Comparison of ENCODE assay signal across 22 mouse cellular contexts in genomic region chrX:50504047-50504446, GRCm38 (mm10).
A peak's percentile ranks its signal among the peaks of the same experiment; 100 is the strongest.
DNase-seq lines count a peak whose midpoint lies in the region; ATAC-seq and TF ChIP-seq lines count a peak whose summit lies in the region.
"Had no signal": no experiment of that assay in that cellular context is flagged by ENCODE, and none has a peak within 500 bp of the region (broad histone marks: within the 10 kb centered on the region; RNA-seq: fewer than 3 reads in every experiment).

No protein-coding gene starts in this region.

- H3K36me3 ChIP-seq in intestine, postnatal 0 days (ENCODE audit: control insufficient read depth, insufficient read depth): no peaks in the 10 kb centered on the region
- no peaks in the 10 kb centered on the region for H3K36me3 ChIP-seq in intestine, embryonic 15.5 days
- H3K36me3 ChIP-seq in stomach, postnatal 0 days (ENCODE audit: control insufficient read depth, insufficient read depth, low read length): no peaks in the 10 kb centered on the region
- H3K36me3 ChIP-seq: heart, embryonic 15.5 days; hindbrain, embryonic 12.5 days; limb, embryonic 15.5 days; midbrain, embryonic 10.5 days; neural tube, embryonic 15.5 days had no signal

- no peak overlapping the region for H3K9ac ChIP-seq in intestine, postnatal 0 days (ENCODE audit: low read depth, low read length)
- no peak overlapping the region for H3K9ac ChIP-seq in intestine, embryonic 15.5 days
- no peak overlapping the region for H3K9ac ChIP-seq in stomach, postnatal 0 days (ENCODE audit: low read length)
- H3K9ac ChIP-seq: heart, embryonic 15.5 days; hindbrain, embryonic 12.5 days; limb, embryonic 15.5 days; neural tube, embryonic 15.5 days had no signal

- H3K4me1 ChIP-seq in intestine, postnatal 0 days (replicated peaks; ENCODE audit: control insufficient read depth, insufficient read depth, low read length): no peaks in the 10 kb centered on the region
- H3K4me1 ChIP-seq in intestine, embryonic 15.5 days (replicated peaks): no peaks in the 10 kb centered on the region
- H3K4me1 ChIP-seq in stomach, postnatal 0 days (replicated peaks; ENCODE audit: control insufficient read depth, insufficient read depth): no peaks in the 10 kb centered on the region
- H3K4me1 ChIP-seq: heart, embryonic 15.5 days; hindbrain, embryonic 12.5 days; limb, embryonic 15.5 days; midbrain, embryonic 10.5 days; neural tube, embryonic 15.5 days had no signal

- TF ChIP-seq EP300 in stomach, postnatal 0 days (optimal IDR thresholded peaks at IDR 0.05): no peak

- H3K4me3 ChIP-seq in intestine, postnatal 0 days (ENCODE audit: low read depth, low read length): no peak overlapping the region
- no peak overlapping the region for H3K4me3 ChIP-seq in intestine, embryonic 15.5 days (replicated peaks)
- no peak overlapping the region for H3K4me3 ChIP-seq in stomach, postnatal 0 days (ENCODE audit: low read depth, low read length)
- H3K4me3 ChIP-seq: heart, embryonic 15.5 days; hindbrain, embryonic 12.5 days; limb, embryonic 15.5 days; midbrain, embryonic 10.5 days; myocyte; neural tube, embryonic 15.5 days had no signal

- peak; percentile 43 for TF ChIP-seq CTCF in intestine, postnatal 0 days (IDR thresholded peaks at IDR 0.05; ENCODE audit: low read depth)
- TF ChIP-seq CTCF in stomach, postnatal 0 days (IDR thresholded peaks at IDR 0.05; ENCODE audit: low read depth): peak; percentile 56

- WGBS in intestine, postnatal 0 days: 15% methylated on average over 3 of the region's 3 CpGs
- WGBS in intestine, embryonic 15.5 days: 27% methylated on average over 3 of the region's 3 CpGs
- 17% methylated on average over 3 of the region's 3 CpGs for WGBS in stomach, postnatal 0 days

- peak; percentile 3 for DNase-seq in embryo, embryonic 10 days (ENCODE audit: low spot score)
- no peak for DNase-seq in embryo, embryonic 9.5 days (ENCODE audit: extremely low spot score)
- DNase-seq in retina, embryonic 14.5 days (ENCODE audit: low spot score): peak; percentile 24
- DNase-seq in retina, postnatal 1 day: no peak
- no peak for DNase-seq in stomach, postnatal 0 days (ENCODE audit: low spot score)
- DNase-seq in ovary, adult 18-20 months (ENCODE audit: low spot score): no peak
- DNase-seq: adrenal gland, adult 2 months; cerebellum, adult 11 months; heart, adult 11 months; kidney, adult 2 months; kidney, postnatal 36 days; lung, adult 18-20 months; lung, postnatal 4 days; thymus, postnatal 36 days had no signal

- no peak for ATAC-seq in intestine, postnatal 0 days
- ATAC-seq in intestine, embryonic 15.5 days: no peak
- no peak for ATAC-seq in stomach, postnatal 0 days (ENCODE audit: low FRiP score, low TSS enrichment)

- H3K9me3 ChIP-seq in intestine, postnatal 0 days (ENCODE audit: control insufficient read depth): no peaks in the 10 kb centered on the region
- H3K9me3 ChIP-seq in intestine, embryonic 15.5 days: no peaks in the 10 kb centered on the region
- H3K9me3 ChIP-seq in stomach, postnatal 0 days (ENCODE audit: control insufficient read depth, low read length): no peaks in the 10 kb centered on the region
- H3K9me3 ChIP-seq: heart, embryonic 15.5 days; hindbrain, embryonic 12.5 days; limb, embryonic 15.5 days; midbrain, embryonic 10.5 days; neural tube, embryonic 15.5 days had no signal

- no peak overlapping the region for H3K27ac ChIP-seq in intestine, postnatal 0 days (ENCODE audit: low read depth, low read length)
- no peak overlapping the region for H3K27ac ChIP-seq in intestine, embryonic 15.5 days
- no peak overlapping the region for H3K27ac ChIP-seq in stomach, postnatal 0 days (replicated peaks)
- H3K27ac ChIP-seq: heart, embryonic 15.5 days; hindbrain, embryonic 12.5 days; limb, embryonic 15.5 days; midbrain, embryonic 10.5 days; neural tube, embryonic 15.5 days had no signal

- H3K27me3 ChIP-seq in intestine, postnatal 0 days (replicated peaks; ENCODE audit: control insufficient read depth, insufficient read depth, low read length): no peaks in the 10 kb centered on the region
- no peaks in the 10 kb centered on the region for H3K27me3 ChIP-seq in intestine, embryonic 15.5 days (replicated peaks)
- no peaks in the 10 kb centered on the region for H3K27me3 ChIP-seq in stomach, postnatal 0 days (ENCODE audit: control insufficient read depth, insufficient read depth, low read length)
- H3K27me3 ChIP-seq: heart, embryonic 15.5 days; hindbrain, embryonic 12.5 days; limb, embryonic 15.5 days; neural tube, embryonic 15.5 days had no signal

- H3K4me2 ChIP-seq in intestine, postnatal 0 days (replicated peaks; ENCODE audit: low read depth): no peak overlapping the region
- H3K4me2 ChIP-seq in intestine, embryonic 15.5 days (replicated peaks): no peak overlapping the region
- H3K4me2 ChIP-seq in stomach, postnatal 0 days (replicated peaks; ENCODE audit: low read depth): no peak overlapping the region
- H3K4me2 ChIP-seq: heart, embryonic 15.5 days; hindbrain, embryonic 12.5 days; limb, embryonic 15.5 days; neural tube, embryonic 15.5 days had no signal

Comparison
In these comparisons a context has a peak if more than half of its experiments do, and no peak if none do; other contexts are left out.
1. DNase-seq: peak in embryo, embryonic 10 days (single experiment) and retina, embryonic 14.5 days (single experiment); none in embryo, embryonic 9.5 days (single experiment), retina, postnatal 1 day (single experiment), stomach, postnatal 0 days (single experiment) and ovary, adult 18-20 months (single experiment).